Mouse (Mus musculus) cerebellum, adult 2 months (tissue): ENCODE measurements around the gene Ttc32.

Source experiments
- CTCF ChIP-seq: fragments of 200-500 bp; IDR thresholded peaks from 2 replicates; pipeline ENCODE4 v1.5.1; 2011; ENCODE audit warnings: low read depth, mild to moderate bottlenecking, control low read depth, low read length, moderate library complexity, borderline replicate concordance; ENCODE audit not compliant: insufficient read depth
- POLR2A ChIP-seq: fragments of 200-500 bp; IDR thresholded peaks from 2 replicates; pipeline ENCODE4 v1.6.1; 2011; ENCODE audit warnings: low read length, control low read depth, borderline replicate concordance; ENCODE audit not compliant: insufficient read depth

DNA sequence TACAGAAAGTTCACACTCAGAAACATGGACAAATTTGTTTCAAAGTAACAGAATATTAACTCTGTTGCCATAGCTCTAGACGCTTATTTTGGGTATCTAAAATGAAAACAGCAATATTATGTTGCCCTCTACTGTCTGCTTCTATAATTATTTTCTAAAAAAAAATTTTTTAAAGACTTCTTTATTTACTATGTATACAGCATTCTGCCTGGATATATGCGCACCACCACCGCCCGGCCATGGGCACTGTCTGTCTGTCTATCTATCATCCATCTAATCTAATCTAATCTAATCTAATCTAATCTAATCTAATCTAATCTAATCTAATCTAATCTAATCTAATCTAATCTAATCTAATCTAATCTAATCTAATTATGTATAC, 300 bp upstream of the Ttc32 start:
- TF ChIP-seq CTCF (no peak), POLR2A (no peak)
